Mouse (Mus musculus): ENCODE data around the gene 4933406M09Rik.

DNA sequence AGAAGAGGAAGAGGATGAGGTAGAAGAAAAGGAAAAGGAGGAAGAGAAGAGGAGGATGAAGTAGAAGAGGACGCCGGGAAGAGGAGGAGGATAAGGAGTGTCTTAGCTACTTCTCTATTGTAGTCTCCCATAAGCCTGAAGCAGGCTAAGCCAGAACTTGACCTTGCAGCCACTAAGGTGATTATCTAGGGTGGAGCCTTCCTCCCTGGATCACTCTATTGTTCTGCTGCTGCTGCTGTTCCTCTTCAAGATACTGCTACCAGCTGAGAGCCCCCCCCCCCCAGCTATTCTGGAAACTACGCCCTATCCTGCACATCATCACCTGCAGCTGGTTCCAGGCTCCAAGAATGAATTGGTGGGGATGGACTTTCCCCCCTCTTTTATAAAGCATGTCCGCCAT, 1.2 kb upstream of the 4933406M09Rik start:
- TF ChIP-seq CTCF (IDR thresholded peaks at IDR 0.05): no peak
- TF ChIP-seq EP300 (IDR thresholded peaks at IDR 0.05): no peak
